Mouse (Mus musculus): ENCODE data around the gene Smarcd3. TPM values are rescaled to one million over a fixed set of nuclear protein-coding genes. Genes with fewer than 3 reads are reported as not detected.

Smarcd3 gene
- total and polyA plus RNA-seq, 3 experiments = 2.7 to 16.5 TPM; not detected in 1

GRCm38 (mm10) chr5:24618921-24619320, 5.3 kb downstream of the Smarcd3 start:
- Histone ChIP-seq H3K27ac (ENCODE audit: control insufficient read depth, low read depth, low read length) (no peak overlapping the region), H3K4me1 (ENCODE audit: control insufficient read depth in 1 of 2, insufficient read depth in 2 of 2, low read length in 2 of 2) (no peaks in the 10 kb centered on the region), H3K9ac (ENCODE audit: control insufficient read depth, low read depth, low read length, poor library complexity, severe bottlenecking) (no peak overlapping the region), H3K4me3 (ENCODE audit: control insufficient read depth in 1 of 2, insufficient read depth in 1 of 2, low read depth in 2 of 2, low read length in 2 of 2) (no peak overlapping the region), H3K36me3 (ENCODE audit: control insufficient read depth in 1 of 2, insufficient read depth in 2 of 2, low read length in 2 of 2) (no peaks in the 10 kb centered on the region), H3K27me3 (ENCODE audit: control insufficient read depth in 1 of 2, insufficient read depth in 2 of 2, low read length in 2 of 2) (peaks cover 27 to 29% of the 10 kb centered on the region in 2 experiments), H3K79me2 (ENCODE audit: control insufficient read depth, insufficient read depth, low read length, poor library complexity) (no peaks in the 10 kb centered on the region), H3K9me3 (replicated peaks; ENCODE audit: insufficient read depth, low read length) (no peaks in the 10 kb centered on the region)
- no peak for TF ChIP-seq POLR2AphosphoS5 (IDR thresholded peaks at IDR 0.05; ENCODE audit: borderline replicate concordance, low read depth, low read length)
- no peak for DNase-seq (ENCODE audit: low read depth, low spot score)

DNA sequence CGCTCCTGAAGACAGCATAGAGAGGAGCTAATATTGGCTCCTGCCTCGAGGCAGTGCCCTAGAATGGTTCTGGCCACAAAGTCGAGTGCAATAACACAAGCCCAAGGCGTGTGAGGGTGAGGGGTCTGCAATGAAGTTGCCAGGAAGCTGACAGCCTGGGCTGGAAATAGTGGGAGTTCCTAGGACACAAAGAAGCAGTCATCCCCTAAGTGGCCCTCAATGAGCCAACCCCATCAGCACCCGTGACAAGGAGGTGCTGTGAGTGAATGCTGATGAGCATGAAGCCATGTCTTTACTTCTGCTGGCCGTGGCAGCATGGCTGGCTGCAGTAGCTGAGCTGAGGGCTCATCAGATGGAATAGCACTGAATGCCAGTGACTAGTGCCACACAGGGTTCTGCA, 9.1 kb downstream of the Smarcd3 start:
- no peak overlapping the region for H3K9ac ChIP-seq (ENCODE audit: control insufficient read depth, low read depth, low read length, poor library complexity, severe bottlenecking)
- no peaks in the 10 kb centered on the region for H3K4me1 ChIP-seq (ENCODE audit: control insufficient read depth in 1 of 2, insufficient read depth in 2 of 2, low read length in 2 of 2)
- H3K4me3 ChIP-seq (ENCODE audit: control insufficient read depth in 1 of 2, insufficient read depth in 1 of 2, low read depth in 2 of 2, low read length in 2 of 2) = no peak overlapping the region
- H3K27me3 ChIP-seq (ENCODE audit: control insufficient read depth in 1 of 2, insufficient read depth in 2 of 2, low read length in 2 of 2) = peaks cover 22 to 23% of the 10 kb centered on the region in 2 experiments
- TF ChIP-seq SMC3 (IDR thresholded peaks at IDR 0.05; ENCODE audit: low read depth, low read length) (no peak), RCOR1 (IDR thresholded peaks at IDR 0.05; ENCODE audit: low read depth, low read length) (no peak), MEF2A (IDR thresholded peaks at IDR 0.05; ENCODE audit: extremely low read depth, insufficient replicate concordance, low read depth, low read length, poor library complexity, severe bottlenecking) (no peak), GABPA (IDR thresholded peaks at IDR 0.05; ENCODE audit: low read depth, low read length) (no peak), POLR2A (IDR thresholded peaks at IDR 0.05; ENCODE audit: control insufficient read depth in 1 of 2, insufficient read depth in 1 of 2, low read depth in 1 of 2, low read length in 2 of 2, poor library complexity in 1 of 2) (no peak), MYB (IDR thresholded peaks at IDR 0.05; ENCODE audit: low read depth, low read length) (no peak), USF1 (IDR thresholded peaks at IDR 0.05; ENCODE audit: low read depth, low read length) (no peak), MYC (IDR thresholded peaks at IDR 0.05; ENCODE audit: low read depth, low read length) (no peak), NELFE (IDR thresholded peaks at IDR 0.05; ENCODE audit: low read depth, low read length) (no peak), TCF12 (IDR thresholded peaks at IDR 0.05; ENCODE audit: low read depth, low read length) (no peak), ELF1 (IDR thresholded peaks at IDR 0.05; ENCODE audit: low read depth, low read length) (no peak), EP300 (IDR thresholded peaks at IDR 0.05; ENCODE audit: low read depth in 1 of 2, low read length in 2 of 2) (no peak), KAT2A (conservative IDR thresholded peaks at IDR 0.05; ENCODE audit: low read depth, low read length) (no peak), SIN3A (IDR thresholded peaks at IDR 0.05; ENCODE audit: low read length) (no peak), MAX (IDR thresholded peaks at IDR 0.05; ENCODE audit: low read length) (no peak)
- H3K9me3 ChIP-seq (replicated peaks; ENCODE audit: insufficient read depth, low read length) = no peaks in the 10 kb centered on the region
- H3K27ac ChIP-seq (ENCODE audit: control insufficient read depth, low read depth, low read length) = no peak overlapping the region
- no peaks in the 10 kb centered on the region for H3K79me2 ChIP-seq (ENCODE audit: control insufficient read depth, insufficient read depth, low read length, poor library complexity)
- H3K36me3 ChIP-seq (ENCODE audit: control insufficient read depth in 1 of 2, insufficient read depth in 2 of 2, low read length in 2 of 2) = no peaks in the 10 kb centered on the region
- no peak for DNase-seq (ENCODE audit: low read depth, low spot score)

GRCm38 (mm10) chr5:24612302-24612649, 11.9 kb downstream of the Smarcd3 start:
- Histone ChIP-seq H3K27ac (ENCODE audit: control insufficient read depth, low read depth, low read length) (no peak overlapping the region), H3K4me1 (ENCODE audit: control insufficient read depth in 1 of 2, insufficient read depth in 2 of 2, low read length in 2 of 2) (no peaks in the 10 kb centered on the region), H3K9ac (ENCODE audit: control insufficient read depth, low read depth, low read length, poor library complexity, severe bottlenecking) (no peak overlapping the region), H3K79me2 (ENCODE audit: control insufficient read depth, insufficient read depth, low read length, poor library complexity) (no peaks in the 10 kb centered on the region), H3K4me3 (ENCODE audit: control insufficient read depth in 1 of 2, insufficient read depth in 1 of 2, low read depth in 2 of 2, low read length in 2 of 2) (no peak overlapping the region), H3K27me3 (ENCODE audit: control insufficient read depth in 1 of 2, insufficient read depth in 2 of 2, low read length in 2 of 2) (peaks cover 17 to 26% of the 10 kb centered on the region in 2 experiments), H3K36me3 (ENCODE audit: control insufficient read depth in 1 of 2, insufficient read depth in 2 of 2, low read length in 2 of 2) (no peaks in the 10 kb centered on the region), H3K9me3 (replicated peaks; ENCODE audit: insufficient read depth, low read length) (no peaks in the 10 kb centered on the region)
- no peak for DNase-seq (ENCODE audit: low read depth, low spot score)
- TF ChIP-seq E2F4 (IDR thresholded peaks at IDR 0.05; ENCODE audit: borderline replicate concordance, low read depth, low read length) (no peak), ETS1 (IDR thresholded peaks at IDR 0.05; ENCODE audit: low read depth, low read length) (no peak), SIN3A (IDR thresholded peaks at IDR 0.05; ENCODE audit: low read length) (no peak), MAZ (IDR thresholded peaks at IDR 0.05; ENCODE audit: low read depth, low read length) (no peak), ZKSCAN1 (IDR thresholded peaks at IDR 0.05; ENCODE audit: low read depth, low read length) (no peak), ZMIZ1 (IDR thresholded peaks at IDR 0.05; ENCODE audit: low read depth, low read length) (no peak), ZNF384 (IDR thresholded peaks at IDR 0.05; ENCODE audit: low read depth, low read length) (no peak), MAX (IDR thresholded peaks at IDR 0.05; ENCODE audit: low read length) (no peak), ZC3H11A (IDR thresholded peaks at IDR 0.05; ENCODE audit: low read depth, low read length) (no peak), CTCF (IDR thresholded peaks at IDR 0.05 in 2 of 3, conservative IDR thresholded peaks at IDR 0.05 in 1 of 3; ENCODE audit: control insufficient read depth in 1 of 3, insufficient read depth in 1 of 3, low read depth in 2 of 3, low read length in 3 of 3, poor library complexity in 1 of 3, severe bottlenecking in 1 of 3) (no peak), POLR2A (IDR thresholded peaks at IDR 0.05; ENCODE audit: control insufficient read depth in 1 of 2, insufficient read depth in 1 of 2, low read depth in 1 of 2, low read length in 2 of 2, poor library complexity in 1 of 2) (no peak), USF1 (IDR thresholded peaks at IDR 0.05; ENCODE audit: low read depth, low read length) (no peak), RCOR1 (IDR thresholded peaks at IDR 0.05; ENCODE audit: low read depth, low read length) (no peak), POLR2AphosphoS5 (IDR thresholded peaks at IDR 0.05; ENCODE audit: borderline replicate concordance, low read depth, low read length) (no peak), BHLHE40 (IDR thresholded peaks at IDR 0.05; ENCODE audit: borderline replicate concordance, low read depth, low read length) (no peak), MYC (IDR thresholded peaks at IDR 0.05; ENCODE audit: low read depth, low read length) (no peak), SMC3 (IDR thresholded peaks at IDR 0.05; ENCODE audit: low read depth, low read length) (no peak)

Data from MEL (cell line).